Mouse (Mus musculus) ES-E14 (cell line): Measurements from ENCODE around the gene Iqca. TPM values are rescaled to one million over a fixed set of nuclear protein-coding genes. Genes with fewer than 3 reads are reported as not detected.

Source experiments
- DNase-seq: peaks from one replicate; pipeline ENCODE4 v3.0.0-alpha.2; 2013; ENCODE audit warnings: low read depth, low spot score
- H3K27ac ChIP-seq: 2 replicates; pipeline ENCODE4 v1.5.1; 2012; ENCODE audit warnings: low read depth, mild to moderate bottlenecking, low read length, moderate library complexity, mixed read lengths; ENCODE audit not compliant: poor library complexity, insufficient read depth, severe bottlenecking
- H3K36me3 ChIP-seq: 2 replicates; pipeline ENCODE4 v1.6.1; 2012; ENCODE audit warnings: mild to moderate bottlenecking, low read length, moderate library complexity, mixed read lengths; ENCODE audit not compliant: control insufficient read depth, poor library complexity, insufficient read depth, severe bottlenecking
- H3K4me1 ChIP-seq, 2 experiments: fragments of 150-350 bp in 1 of 2; sonication (generic) in 1 of 2; 2 replicates each; pipeline ENCODE4 v1.6.1; 2012; ENCODE audit warnings: low read length in 2 of 2, mild to moderate bottlenecking in 1 of 2, mixed read lengths in 1 of 2; ENCODE audit not compliant: control insufficient read depth in 2 of 2, insufficient read depth in 2 of 2, poor library complexity in 1 of 2
- H3K4me3 ChIP-seq, 2 experiments: fragments of 150-350 bp in 1 of 2; sonication (generic) in 1 of 2; 2 replicates each; pipeline ENCODE4 v1.5.1; 2012; ENCODE audit warnings: low read length in 2 of 2, low read depth in 1 of 2, mild to moderate bottlenecking in 1 of 2, mixed read lengths in 1 of 2; ENCODE audit not compliant: insufficient read depth in 1 of 2, poor library complexity in 1 of 2, severe bottlenecking in 1 of 2
- H3K9ac ChIP-seq: 2 replicates; pipeline ENCODE4 v1.6.1; 2012; ENCODE audit warnings: low read depth, mild to moderate bottlenecking, low read length, mixed read lengths; ENCODE audit not compliant: poor library complexity, insufficient read depth, severe bottlenecking
- H3K9me3 ChIP-seq: fragments of 150-350 bp; sonication (generic); 2 replicates; pipeline ENCODE4 v1.6.1; 2012; ENCODE audit warnings: low read depth, mild to moderate bottlenecking, low read length; ENCODE audit not compliant: control insufficient read depth, insufficient read depth
- CHD2 ChIP-seq: IDR thresholded peaks from 2 replicates; pipeline ENCODE4 v1.6.1; 2014; ENCODE audit warnings: mild to moderate bottlenecking, low read depth, low read length, inconsistent platforms
- HCFC1 ChIP-seq: IDR thresholded peaks from 2 replicates; pipeline ENCODE4 v1.6.1; 2012; ENCODE audit warnings: low read length, inconsistent platforms, borderline replicate concordance; ENCODE audit not compliant: insufficient read depth
- MAFK ChIP-seq: IDR thresholded peaks from 2 replicates; pipeline ENCODE4 v1.6.1; 2014; ENCODE audit warnings: mild to moderate bottlenecking, low read depth, low read length, inconsistent platforms; ENCODE audit not compliant: insufficient read depth
- ZC3H11A ChIP-seq: IDR thresholded peaks from 2 replicates; pipeline ENCODE4 v1.6.1; 2012; ENCODE audit warnings: low read depth, mild to moderate bottlenecking, inconsistent platforms, low read length, borderline replicate concordance
- ZNF384 ChIP-seq: IDR thresholded peaks from 2 replicates; pipeline ENCODE4 v1.6.1; 2012; ENCODE audit warnings: low read depth, low read length, inconsistent platforms
- in situ Hi-C, 2 experiments: fragments of 600-800 bp; cut with MboI; formaldehyde crosslinking; loops; one replicate each; pipeline ENCODE4 v1.15.1; 2025; ENCODE audit warnings: low sequenced_read_pairs in 2 of 2, inconsistent platforms in 1 of 2; ENCODE audit not compliant: unreplicated experiment in 2 of 2
- total RNA-seq: library from RNA; depleted of rRNA; stranded (reverse); fragments of 300-350 nt; gene quantifications from 2 replicates; pipeline ENCODE4 v1.2.3, GENCODE M21; 2012

The Iqca gene
- total RNA-seq, 1 experiment: 0.27 TPM

DNA sequence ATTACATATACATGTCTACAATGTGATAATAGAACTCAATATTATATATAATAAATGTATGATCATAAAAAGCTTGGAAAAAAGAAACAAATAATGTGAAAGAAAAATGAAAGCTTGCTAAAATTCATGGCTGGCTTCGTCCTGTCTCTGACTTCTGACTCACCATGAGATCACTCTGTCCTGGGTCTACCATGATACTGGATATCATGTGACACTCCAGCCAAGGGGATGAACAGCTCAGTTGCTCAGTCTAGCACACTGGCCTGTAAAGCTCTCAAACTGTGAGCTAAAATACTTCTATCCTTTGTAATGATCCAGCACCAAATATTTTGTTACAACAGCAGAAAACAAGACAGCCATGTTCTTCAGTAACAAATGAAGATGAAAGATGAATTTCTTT, 143.1 kb downstream of the Iqca start:
- Histone ChIP-seq H3K4me3 (no peak overlapping the region), H3K4me1 (no peaks in the 10 kb centered on the region), H3K9ac (no peak overlapping the region), H3K36me3 (no peaks in the 10 kb centered on the region), H3K27ac (no peak overlapping the region), H3K9me3 (no peaks in the 10 kb centered on the region)
- TF ChIP-seq CHD2: no peak
- no peak for TF ChIP-seq ZNF384
- TF ChIP-seq MAFK: no peak
- no peak for TF ChIP-seq HCFC1
- no peak for TF ChIP-seq ZC3H11A
- in situ Hi-C loops: no loop called here
- DNase-seq: no peak

DNA sequence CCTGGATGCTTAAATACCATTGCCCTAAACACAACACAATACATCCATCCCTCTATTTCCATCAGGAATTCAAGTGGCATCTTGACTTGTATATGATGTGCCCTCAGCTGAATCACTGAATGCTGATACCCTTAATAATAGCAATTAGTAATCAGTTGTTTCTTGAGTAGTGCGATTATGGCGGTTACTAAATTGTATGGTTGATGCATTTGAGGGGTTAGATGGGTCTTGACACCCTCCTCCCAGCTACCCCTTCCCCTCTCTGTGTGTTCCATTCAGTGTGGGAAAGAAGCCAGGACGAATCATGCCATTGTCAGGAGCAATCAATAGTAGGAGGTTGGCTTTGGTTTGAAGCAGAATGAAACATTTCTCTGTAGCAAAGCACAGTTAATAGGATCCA, 144.0 kb downstream of the Iqca start:
- Histone ChIP-seq H3K4me3 (no peak overlapping the region), H3K9ac (no peak overlapping the region), H3K4me1 (no peaks in the 10 kb centered on the region), H3K9me3 (no peaks in the 10 kb centered on the region), H3K36me3 (no peaks in the 10 kb centered on the region), H3K27ac (no peak overlapping the region)
- no peak for TF ChIP-seq ZNF384
- TF ChIP-seq CHD2: no peak
- TF ChIP-seq MAFK: no peak
- no peak for TF ChIP-seq HCFC1
- no peak for TF ChIP-seq ZC3H11A
- DNase-seq: no peak
- in situ Hi-C loops: no loop called here

DNA sequence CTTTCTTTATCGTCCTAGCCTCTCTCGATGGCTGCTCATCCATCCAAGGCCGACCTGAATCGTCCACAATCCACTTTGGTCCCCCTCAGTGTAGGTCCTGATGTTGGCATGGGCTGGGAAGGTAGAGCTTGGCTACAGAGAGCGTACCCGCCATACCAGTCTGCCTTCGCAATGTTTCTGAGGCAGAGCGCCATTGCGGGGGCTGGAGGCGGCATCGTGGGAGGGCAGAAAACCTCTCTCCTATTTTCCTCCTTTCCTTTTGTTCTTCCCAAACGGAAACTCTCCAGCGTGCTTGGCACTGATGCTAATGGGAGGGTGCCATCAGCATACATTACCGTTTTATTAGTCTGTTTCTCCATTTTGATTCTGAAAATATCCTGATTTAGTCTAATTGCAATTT, 146.5 kb downstream of the Iqca start:
- DNase-seq: no peak
- in situ Hi-C loops: no loop called here
- Histone ChIP-seq H3K27ac (no peak overlapping the region), H3K36me3 (no peaks in the 10 kb centered on the region), H3K9me3 (no peaks in the 10 kb centered on the region), H3K4me1 (peaks cover 0 to 4% of the 10 kb centered on the region in 2 experiments; a peak in 1 of 4 replicates), H3K9ac (no peak overlapping the region), H3K4me3 (no peak overlapping the region)
- TF ChIP-seq CHD2 (no peak), ZNF384 (no peak), HCFC1 (no peak), ZC3H11A (no peak), MAFK (no peak)

DNA sequence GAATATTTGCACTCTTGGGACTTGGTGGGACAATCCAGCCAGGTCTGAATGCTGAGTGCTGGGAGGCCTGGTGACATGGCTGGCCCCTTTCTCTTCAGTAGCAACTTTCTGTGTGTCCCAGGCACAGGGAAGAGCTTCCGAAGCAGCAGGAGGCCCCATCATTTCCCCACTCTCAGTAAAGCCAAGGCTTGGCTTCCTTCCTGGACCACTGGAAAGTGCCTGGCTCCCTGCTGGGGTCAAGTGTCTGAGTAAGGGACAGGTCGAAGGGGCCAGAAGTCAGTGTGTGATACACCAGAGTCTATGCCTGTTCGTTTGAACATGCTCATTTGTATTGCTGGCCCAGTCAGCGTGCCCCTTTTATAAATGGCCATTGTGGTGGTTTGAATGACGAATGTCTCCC, 152.2 kb downstream of the Iqca start:
- in situ Hi-C loops: no loop called here

DNA sequence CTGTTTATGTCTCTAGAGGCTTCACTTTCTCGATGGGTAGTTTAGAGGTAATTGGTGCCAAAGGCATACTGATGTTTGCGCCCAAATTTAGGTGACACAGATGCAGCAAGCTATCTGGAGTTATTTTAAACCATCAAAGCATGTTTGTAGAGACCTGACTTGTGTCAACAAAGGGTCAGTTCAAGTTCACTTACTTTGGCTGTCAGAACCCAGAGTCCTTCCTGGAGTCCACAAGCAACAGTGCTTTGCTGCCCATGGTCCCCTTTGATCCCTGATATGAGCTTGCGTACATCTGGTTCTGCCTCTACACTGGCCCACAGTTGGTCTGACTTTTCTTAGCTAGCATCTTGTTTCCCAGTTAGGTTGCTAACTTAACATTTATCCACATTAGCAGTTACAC, 153.3 kb downstream of the Iqca start:
- H3K4me1 ChIP-seq: peaks cover 0 to 4% of the 10 kb centered on the region in 2 experiments; a peak in 1 of 4 replicates
- H3K9me3 ChIP-seq: no peaks in the 10 kb centered on the region
- TF ChIP-seq CHD2: no peak
- TF ChIP-seq ZC3H11A: no peak
- no peak for TF ChIP-seq HCFC1
- no peak for TF ChIP-seq MAFK
- no peak for TF ChIP-seq ZNF384
- H3K9ac ChIP-seq: no peak overlapping the region
- no peak overlapping the region for H3K27ac ChIP-seq
- H3K36me3 ChIP-seq: no peaks in the 10 kb centered on the region
- no peak overlapping the region for H3K4me3 ChIP-seq
- in situ Hi-C loops: no loop called here
- DNase-seq: no peak

More for the DNA sequence above, 152.2 kb downstream of the Iqca start:
- Histone ChIP-seq H3K4me1 (peaks cover 0 to 4% of the 10 kb centered on the region in 2 experiments; a peak in 1 of 4 replicates), H3K27ac (no peak overlapping the region), H3K4me3 (no peak overlapping the region), H3K9me3 (no peaks in the 10 kb centered on the region), H3K9ac (no peak overlapping the region), H3K36me3 (no peaks in the 10 kb centered on the region)
- TF ChIP-seq HCFC1 (no peak), ZNF384 (no peak), CHD2 (no peak), ZC3H11A (no peak), MAFK (no peak)
- no peak for DNase-seq
